Mouse (Mus musculus): Measurements from ENCODE around the gene Sun2.
A peak's percentile ranks its signal among the peaks of the same experiment; 100 is the strongest.

The Sun2 gene

GRCm38 (mm10) chr15:79688268-79688956 lies 53.9 kb downstream of the Sun2 start:
- DNase-seq (ENCODE audit: extremely low read depth, insufficient read length, low spot score), result no peak

GRCm38 (mm10) chr15:79687646-79688267 lies 54.6 kb downstream of the Sun2 start, which contains the start of gene Josd1:
TSS of gene Josd1 (minus strand) at chr15:79687919.
- DNase-seq (ENCODE audit: extremely low read depth, insufficient read length, low spot score), result peak; percentile 99

GRCm38 (mm10) chr15:79687175-79687574 lies 55.2 kb downstream of the Sun2 start:
- DNase-seq (ENCODE audit: extremely low read depth, insufficient read length, low spot score), result no peak

- no peak for DNase-seq (ENCODE audit: extremely low read depth, insufficient read length, low spot score)
Observed at GRCm38 (mm10) chr15:79686046-79686869, 56.1 kb downstream of the Sun2 start.

GRCm38 (mm10) chr15:79685141-79685641 lies 57.1 kb downstream of the Sun2 start:
- no peak for DNase-seq (ENCODE audit: extremely low read depth, insufficient read length, low spot score)

- DNase-seq (ENCODE audit: extremely low read depth, insufficient read length, low spot score), result no peak
Observed at GRCm38 (mm10) chr15:79684616-79685015, 57.7 kb downstream of the Sun2 start.

- peak; percentile 48 for DNase-seq (ENCODE audit: extremely low read depth, insufficient read length, low spot score)
Observed at GRCm38 (mm10) chr15:79683707-79684465, 58.5 kb downstream of the Sun2 start.

- DNase-seq (ENCODE audit: extremely low read depth, insufficient read length, low spot score), result no peak
Observed at GRCm38 (mm10) chr15:79683146-79683545, 59.2 kb downstream of the Sun2 start.

- no peak for DNase-seq (ENCODE audit: extremely low read depth, insufficient read length, low spot score)
Observed at GRCm38 (mm10) chr15:79681973-79682372, 60.4 kb downstream of the Sun2 start.

GRCm38 (mm10) chr15:79677936-79678335 lies 64.4 kb downstream of the Sun2 start:
- no peak for DNase-seq (ENCODE audit: extremely low read depth, insufficient read length, low spot score)
